Mouse (Mus musculus): Measurements from ENCODE around the gene Clec3a. TPM values are rescaled to one million over a fixed set of nuclear protein-coding genes. Genes with fewer than 3 reads are reported as not detected.

The Clec3a gene
- total RNA-seq (2014; fragmentation: Nextera tagmentation) (not detected in 2 replicates), total RNA-seq (2017) (not detected in 2 replicates)

DNA sequence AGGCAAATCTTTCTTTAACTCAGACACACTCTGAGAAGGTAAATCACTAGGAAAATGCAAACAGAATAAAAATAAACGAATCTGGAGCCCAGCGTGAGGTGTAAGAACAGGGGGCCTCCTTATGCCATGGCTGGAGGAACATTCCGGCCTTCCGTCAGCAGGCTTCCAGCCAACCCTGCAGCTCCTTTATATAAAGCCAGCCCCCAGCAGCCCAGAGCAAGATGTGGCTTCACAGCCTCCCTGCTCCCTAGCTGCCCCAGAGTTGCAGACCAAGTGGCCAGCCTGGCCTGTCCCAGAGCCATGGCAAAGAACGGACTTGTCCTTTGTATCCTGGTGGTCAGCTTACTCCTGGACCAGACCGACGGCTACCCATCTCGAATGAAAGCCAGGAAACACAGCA lies at the start of gene Clec3a:
Gene Clec3a (plus strand): TSS at position 301 of the 400 bp plus-strand sequence.
- no peak for ATAC-seq (replicated peaks; ENCODE audit: low FRiP score, low TSS enrichment, poor library complexity, severe bottlenecking)

DNA sequence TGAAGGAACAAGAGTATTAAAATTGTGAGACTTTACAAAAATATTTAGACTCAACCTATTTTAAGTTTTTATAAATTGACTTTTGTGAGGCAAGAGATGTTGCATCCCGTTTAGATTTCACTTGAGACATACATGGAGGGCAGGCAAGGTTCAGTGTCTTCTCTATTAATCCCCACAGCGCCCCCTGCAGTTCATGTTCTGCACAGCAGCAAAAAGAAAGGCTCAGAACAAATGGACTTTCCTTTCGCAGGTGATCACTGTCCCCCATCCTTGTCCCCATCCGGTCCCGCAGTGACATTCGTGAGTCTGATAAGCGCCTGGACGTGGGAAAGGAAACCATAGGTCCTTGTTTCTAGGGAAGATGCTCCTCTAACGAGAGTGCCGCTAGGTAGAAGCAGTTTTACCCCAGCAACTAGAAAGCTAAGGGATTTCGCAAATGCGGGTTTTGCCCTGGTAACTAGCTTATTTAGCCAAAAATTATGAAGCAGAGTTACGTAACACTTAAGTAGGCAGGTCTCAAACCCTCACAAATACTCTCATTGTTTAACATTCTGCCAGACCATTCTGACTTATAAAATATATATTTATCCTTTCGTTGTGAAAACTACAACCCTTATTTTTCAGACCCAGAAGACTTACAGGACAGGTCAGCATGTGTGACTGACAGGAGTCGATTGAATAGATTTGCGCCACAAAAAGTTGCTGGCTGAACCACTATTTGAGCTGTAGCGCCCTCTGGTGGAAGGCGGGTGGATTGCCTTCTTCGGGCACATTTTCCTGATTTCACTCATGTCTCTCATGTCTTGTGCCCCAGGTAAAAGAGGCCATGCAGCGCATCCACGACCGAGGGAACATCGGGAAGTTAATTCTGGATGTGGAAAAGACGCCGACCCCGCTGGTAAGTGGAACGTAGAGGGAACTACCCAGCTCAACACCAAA lies 48.6 kb upstream of the Clec3a start:
- ATAC-seq (replicated peaks; ENCODE audit: low FRiP score, low TSS enrichment, poor library complexity, severe bottlenecking), result peak; percentile 77

DNA sequence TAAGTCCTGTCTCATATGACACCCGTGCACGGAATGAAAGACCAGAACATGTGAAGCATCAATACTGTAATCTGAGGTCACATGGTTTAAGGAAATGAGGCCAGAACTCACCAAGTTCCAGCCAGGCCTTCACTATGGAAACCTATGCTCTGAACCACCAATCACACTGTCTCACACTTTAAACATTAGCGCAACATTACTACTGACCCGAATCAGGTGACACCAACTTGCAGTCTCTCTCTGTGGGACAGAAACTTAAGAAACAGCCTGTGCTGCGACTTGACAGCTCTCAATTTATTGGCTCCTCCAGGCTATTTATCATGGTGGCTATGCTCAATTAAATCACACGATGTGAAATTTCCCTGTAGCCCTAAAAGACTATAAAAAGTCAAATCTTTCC lies 43.5 kb upstream of the Clec3a start:
- no peak for ATAC-seq (replicated peaks; ENCODE audit: low FRiP score, low TSS enrichment, poor library complexity, severe bottlenecking)

DNA sequence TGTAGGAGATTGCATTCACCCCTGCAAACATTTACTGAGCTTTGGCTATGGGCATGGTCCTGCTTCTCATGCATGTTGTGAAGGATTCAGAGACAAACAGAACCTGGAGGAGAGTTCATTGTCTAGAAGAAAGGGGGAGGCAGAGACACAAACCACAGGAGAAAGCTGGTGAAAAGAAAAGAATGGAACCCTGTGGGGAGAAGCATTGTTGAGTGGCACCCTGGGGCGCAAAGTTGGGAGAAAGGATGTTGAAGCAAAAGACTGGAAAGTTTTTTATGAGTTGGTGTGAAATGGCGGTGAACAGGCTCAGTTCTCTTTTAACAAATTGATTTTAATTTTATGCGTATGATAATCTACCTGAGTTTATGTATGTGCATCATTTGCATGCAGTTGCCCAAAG lies 33.7 kb upstream of the Clec3a start:
- ATAC-seq (replicated peaks; ENCODE audit: low FRiP score, low TSS enrichment, poor library complexity, severe bottlenecking), result no peak

DNA sequence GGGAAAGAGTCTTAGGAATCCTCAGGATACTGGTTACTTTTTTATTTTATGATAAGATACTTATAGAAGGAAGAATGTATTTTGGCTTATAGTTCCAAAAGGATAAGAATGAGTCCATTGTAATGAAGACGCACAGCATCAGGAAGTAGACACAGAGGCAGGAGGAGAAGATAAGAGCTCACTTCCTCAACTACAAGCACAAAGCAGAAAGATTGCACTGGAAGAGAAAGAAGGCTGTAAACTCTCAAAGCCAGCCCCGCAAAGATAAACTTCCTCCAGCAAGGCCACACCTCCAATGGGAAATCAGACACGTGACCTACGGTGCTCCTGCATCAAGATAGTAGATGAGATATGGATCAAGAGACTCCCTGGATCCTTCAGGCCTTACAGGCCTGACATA lies 30.4 kb upstream of the Clec3a start:
- no peak for ATAC-seq (replicated peaks; ENCODE audit: low FRiP score, low TSS enrichment, poor library complexity, severe bottlenecking)

DNA sequence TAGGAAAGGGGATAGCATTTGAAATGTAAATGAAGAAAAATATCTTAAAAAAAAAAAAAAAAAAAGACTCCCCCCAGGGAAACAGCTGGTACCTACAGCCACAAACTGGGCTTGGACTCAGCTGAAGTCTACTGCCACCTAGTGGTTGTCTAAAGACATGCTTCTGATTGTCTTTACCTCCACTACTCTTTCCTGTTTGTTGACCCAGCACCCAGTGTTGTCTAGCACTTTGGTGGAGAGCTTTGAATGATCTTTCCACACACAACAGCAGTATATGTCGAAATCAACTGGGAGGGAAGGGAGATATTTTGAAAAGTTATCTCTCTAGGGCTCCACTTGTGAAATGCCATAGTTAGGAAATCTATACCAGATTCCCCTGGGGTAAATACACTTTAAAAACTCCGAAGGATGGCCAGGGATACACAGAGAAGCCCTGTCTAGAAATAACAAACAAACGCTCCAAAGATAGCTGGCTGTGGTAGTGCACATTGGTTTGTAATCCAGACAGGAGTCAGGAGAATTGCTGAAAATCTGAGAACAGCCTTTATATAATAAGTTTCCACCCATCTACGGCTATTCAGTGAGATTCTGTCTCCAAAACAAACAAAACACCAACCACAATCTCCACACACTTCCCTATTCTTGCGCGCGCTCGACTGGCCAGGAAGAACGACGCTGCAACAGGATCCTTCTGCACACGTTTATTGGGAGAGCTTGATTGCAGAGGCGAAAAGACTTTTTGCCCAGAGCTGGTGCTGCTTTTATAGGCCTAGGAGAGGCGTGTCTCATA lies 27.2 kb upstream of the Clec3a start:
- 0 out of 2 replicates have a peak, but pooled peaks have one; percentile 41 for ATAC-seq (replicated peaks; ENCODE audit: low FRiP score, low TSS enrichment, poor library complexity, severe bottlenecking)

DNA sequence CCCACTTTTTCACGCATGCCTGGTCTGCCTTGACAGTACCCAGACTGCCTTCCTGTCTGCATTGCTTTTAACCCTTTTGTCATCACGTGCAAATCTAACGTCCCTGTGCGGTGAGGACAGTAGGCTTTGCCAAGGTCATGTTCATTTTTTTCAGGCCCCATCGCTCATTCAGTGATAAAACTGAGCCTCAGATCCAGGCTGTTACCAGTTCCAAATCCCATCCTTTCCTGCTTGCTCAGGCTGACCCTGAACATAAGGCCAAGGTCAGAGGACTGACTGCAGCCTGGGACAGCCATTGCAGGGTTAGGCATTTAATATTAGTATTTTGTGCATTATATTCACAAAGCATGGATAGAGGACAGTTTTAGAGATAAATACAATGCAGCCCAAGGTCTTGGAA lies 19.6 kb upstream of the Clec3a start:
- no peak for ATAC-seq (replicated peaks; ENCODE audit: low FRiP score, low TSS enrichment, poor library complexity, severe bottlenecking)

DNA sequence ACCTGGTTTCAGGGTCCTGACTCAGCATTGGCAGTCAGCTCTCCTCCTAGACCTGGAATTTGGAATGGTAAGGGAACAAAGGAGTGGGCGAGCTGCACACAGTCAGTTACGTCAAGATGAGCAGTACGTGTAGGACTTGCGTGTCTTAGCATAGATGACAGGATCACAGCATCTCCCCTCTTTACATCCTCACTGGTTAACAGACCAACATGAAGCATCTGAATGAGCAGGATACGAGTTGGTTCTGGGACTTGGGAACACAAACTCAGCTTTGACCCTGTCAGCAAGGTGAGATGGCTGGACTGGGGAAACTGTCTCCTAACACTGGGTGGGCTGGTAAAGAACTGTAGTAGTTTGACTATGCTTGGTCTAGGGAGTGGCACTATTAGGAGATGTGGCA lies 18.6 kb upstream of the Clec3a start:
- ATAC-seq (replicated peaks; ENCODE audit: low FRiP score, low TSS enrichment, poor library complexity, severe bottlenecking), result no peak

DNA sequence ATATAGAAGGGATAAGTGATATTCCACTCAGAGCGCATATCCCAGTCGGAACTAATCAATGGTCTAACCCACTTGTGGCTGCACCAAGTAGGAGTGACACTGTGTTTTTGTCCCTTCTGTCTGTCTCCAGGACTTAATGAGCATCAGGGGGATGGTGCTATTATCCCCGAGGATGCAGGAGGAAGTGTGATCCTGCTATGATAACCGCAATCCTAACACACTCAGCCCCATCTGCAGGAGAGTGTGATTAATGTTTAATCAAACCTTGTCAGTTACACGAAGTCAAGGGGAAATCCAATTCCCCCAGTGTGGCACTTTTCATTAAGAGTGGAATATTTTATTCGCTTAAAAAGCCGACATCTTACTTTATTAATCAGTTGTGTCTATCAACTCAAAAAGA lies 16.2 kb upstream of the Clec3a start:
- ATAC-seq (replicated peaks; ENCODE audit: low FRiP score, low TSS enrichment, poor library complexity, severe bottlenecking), result no peak

DNA sequence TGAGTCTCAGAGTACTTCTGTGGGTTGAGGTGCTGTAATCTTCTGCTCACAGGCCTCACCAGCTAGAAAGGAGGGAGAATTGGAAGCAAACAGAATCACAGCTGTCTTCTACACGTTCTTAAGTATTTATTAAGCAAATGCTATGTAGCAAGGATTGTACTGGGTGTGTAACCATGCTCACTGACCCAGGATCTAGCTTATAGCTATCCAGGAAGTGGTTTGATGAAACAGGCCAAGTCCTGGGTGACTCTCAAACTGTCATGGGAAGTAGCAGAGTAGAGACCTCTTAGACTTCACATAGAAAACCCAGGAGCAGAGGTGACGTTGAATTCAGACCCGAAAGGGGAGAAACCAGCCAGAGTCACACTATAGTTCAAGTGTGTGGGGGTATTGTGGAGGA lies 6.5 kb upstream of the Clec3a start:
- ATAC-seq (replicated peaks; ENCODE audit: low FRiP score, low TSS enrichment, poor library complexity, severe bottlenecking), result no peak

DNA sequence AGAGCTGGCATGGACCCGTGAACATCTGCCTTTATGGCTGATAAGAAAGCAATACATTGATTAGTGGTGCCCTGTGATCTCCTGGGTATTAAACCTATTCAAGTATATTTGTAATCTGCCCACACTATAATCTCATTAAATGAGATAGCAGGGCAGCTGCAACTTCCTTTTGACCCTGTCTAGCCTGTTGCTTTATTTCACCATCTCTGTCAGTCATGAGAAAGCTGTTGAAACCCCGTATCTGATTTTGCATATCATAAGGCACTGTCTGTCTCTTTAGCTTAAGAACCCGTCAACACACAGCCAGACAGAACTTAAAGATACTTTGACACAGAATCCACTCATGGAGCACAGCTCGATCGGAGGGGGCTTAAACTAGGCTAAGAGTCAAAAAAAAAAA lies 600 bp downstream of the Clec3a start:
- no peak for ATAC-seq (replicated peaks; ENCODE audit: low FRiP score, low TSS enrichment, poor library complexity, severe bottlenecking)

DNA sequence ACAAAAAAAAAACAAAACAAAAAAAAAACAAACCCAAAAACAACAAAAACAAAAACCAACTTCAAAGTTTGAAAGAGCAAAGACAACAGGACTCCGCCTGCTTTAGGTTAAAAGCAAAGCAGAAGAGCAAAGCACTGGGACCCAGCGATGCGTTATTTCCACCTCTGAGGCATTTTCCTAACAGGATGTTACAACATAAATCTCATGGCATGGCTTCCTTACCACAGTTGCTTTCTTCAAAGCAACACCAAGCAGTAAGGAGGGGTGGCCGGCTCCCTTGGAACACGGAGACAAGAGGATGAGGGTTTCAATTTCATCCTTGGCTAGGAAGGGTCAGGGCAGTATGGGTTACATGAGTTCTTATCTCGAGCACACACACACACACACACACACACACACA lies 1.0 kb downstream of the Clec3a start:
- no peak for ATAC-seq (replicated peaks; ENCODE audit: low FRiP score, low TSS enrichment, poor library complexity, severe bottlenecking)

DNA sequence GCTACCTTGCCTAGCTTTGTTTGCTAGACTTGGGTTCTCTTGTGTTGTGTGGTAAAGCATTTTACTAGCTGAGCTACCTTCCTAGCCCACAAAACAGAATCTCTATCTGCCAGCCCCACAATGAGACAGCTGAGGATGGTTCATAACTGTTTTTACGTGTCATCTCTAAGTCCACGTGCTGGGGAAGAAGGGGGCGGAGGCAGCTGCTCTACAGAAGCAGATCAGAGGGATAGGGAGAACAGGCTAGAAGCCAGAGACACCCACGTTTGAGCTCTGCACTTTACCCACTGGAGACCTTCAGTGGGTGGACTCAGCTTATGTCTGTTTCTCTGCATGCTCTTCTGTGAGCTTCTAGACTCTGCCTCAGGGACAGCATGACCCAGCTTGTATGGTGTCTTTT lies 3.7 kb downstream of the Clec3a start:
- no peak for ATAC-seq (replicated peaks; ENCODE audit: low FRiP score, low TSS enrichment, poor library complexity, severe bottlenecking)

DNA sequence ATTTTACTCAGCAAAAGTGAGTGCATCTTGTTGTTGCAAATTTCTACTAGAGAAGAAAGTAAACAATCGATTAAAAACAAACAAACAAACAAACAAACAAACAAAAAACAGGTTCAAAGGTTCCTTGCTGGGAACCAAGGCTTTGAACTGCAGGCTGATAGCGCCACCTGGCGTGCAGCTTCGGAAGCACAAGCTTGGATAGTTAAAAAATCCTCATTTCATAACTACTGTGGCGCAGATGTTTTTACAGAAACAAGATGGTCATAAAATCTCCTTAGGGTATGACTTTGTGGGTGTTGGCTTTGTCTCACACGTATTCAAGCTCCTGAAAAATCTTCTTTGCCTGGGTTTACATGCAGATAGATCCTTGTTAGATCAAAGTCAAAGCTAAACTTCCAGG lies 20.4 kb downstream of the Clec3a start:
- no peak for ATAC-seq (replicated peaks; ENCODE audit: low FRiP score, low TSS enrichment, poor library complexity, severe bottlenecking)

DNA sequence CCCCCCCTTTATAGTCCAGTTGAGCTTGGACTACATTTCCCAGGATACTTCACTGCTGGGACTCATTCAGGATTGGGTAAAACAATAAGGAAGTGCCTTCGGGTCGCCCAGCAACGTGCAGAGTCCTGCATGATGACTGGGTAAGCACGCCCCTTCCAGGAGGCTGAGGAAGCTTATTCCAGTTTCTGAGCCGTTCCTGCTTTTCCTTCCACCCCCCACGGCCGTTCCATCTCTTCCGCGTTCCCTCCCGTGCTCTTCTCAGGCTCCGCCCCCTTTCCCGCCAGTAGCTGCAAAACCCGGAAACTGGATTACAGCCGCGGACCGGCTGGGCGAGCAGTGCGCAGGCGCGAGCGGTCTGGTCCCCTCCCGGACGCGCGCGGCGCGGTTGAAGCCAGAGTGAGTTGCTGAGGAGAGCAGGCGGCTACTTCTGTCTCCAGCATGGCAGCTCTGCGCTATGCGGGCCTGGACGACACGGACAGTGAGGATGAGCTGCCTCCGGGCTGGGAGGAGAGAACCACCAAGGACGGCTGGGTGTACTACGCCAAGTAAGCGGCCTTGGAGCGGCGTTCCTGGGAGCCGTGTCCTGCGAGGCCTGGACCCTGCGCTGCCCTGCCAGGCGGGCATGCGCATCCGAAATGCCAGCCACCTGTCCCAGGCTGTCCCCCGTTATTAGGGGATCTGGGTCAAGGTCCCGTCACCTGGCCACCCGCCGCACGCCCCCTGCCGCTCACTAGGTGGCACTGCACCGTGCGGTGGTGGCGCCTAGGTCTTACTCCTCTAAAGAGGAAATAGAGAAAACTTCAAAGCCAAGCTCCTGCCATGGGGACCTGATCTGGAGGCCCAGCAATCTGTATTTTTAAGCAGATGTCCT lies 21.7 kb downstream of the Clec3a start, which contains the start of gene Wwox:
Gene Wwox (plus strand): TSS at position 322 of the 871 bp plus-strand sequence.
- ATAC-seq (replicated peaks; ENCODE audit: low FRiP score, low TSS enrichment, poor library complexity, severe bottlenecking), result peak; percentile 96

DNA sequence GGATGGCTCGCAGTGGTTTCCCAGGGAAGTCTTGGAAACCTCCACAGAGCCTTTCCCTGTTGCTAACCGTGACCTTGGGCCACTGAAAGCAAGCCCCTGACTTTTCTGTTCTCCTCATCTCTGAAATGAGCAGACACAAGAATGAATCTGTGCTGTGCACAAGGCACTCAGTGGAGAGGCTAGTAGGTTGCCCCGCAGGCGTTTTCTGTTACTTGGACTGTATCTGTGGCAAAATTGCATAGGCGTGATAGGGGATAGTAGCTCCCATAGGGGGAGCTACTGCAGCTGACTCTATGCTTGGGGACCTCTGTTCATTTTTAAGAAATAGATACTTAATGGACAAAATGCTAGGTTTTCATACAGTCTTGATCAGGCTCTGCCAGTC lies 22.3 kb downstream of the Clec3a start:
- peak; percentile 50 for ATAC-seq (replicated peaks; ENCODE audit: low FRiP score, low TSS enrichment, poor library complexity, severe bottlenecking)

DNA sequence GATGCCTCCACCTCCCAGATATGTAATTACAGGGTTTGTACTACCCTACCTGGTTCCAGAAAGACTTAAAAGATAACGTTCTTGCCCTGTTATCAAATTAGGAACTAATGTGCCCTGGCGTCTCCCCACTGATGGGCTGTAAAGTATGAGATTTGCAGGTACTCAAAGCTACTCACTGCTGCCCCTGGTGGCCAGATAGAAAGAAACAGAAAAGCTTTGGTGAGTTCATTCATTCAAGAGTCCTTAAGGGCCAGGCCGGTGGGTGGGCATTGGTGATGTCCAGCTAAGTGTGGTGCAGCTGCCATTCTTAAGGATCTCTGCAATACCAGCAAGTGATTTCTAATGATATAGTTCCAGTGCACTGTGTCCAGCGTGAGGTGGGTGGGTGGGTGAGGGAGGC lies 23.7 kb downstream of the Clec3a start:
- ATAC-seq (replicated peaks; ENCODE audit: low FRiP score, low TSS enrichment, poor library complexity, severe bottlenecking), result 0 out of 2 replicates have a peak, but pooled peaks have one; percentile 7

DNA sequence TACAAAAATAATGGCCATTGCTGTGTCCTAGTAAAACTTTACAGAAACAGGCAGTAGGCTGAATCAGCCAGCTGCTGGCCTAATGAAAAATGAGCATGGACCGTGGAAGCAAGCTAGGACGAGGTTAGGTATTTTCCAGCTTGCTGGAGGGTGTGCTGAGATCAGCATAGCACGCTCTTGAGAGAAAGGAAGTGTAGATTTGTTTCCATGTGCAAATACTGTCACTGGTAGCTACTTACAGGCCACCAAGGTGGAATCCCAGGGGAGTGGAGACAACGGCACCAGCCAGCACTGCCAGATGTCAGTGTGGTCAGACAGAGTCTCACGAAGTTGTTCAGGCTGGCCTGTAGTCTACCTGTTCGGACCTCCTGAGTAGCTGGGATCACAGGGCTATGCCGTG lies 29.0 kb downstream of the Clec3a start:
- no peak for ATAC-seq (replicated peaks; ENCODE audit: low FRiP score, low TSS enrichment, poor library complexity, severe bottlenecking)

DNA sequence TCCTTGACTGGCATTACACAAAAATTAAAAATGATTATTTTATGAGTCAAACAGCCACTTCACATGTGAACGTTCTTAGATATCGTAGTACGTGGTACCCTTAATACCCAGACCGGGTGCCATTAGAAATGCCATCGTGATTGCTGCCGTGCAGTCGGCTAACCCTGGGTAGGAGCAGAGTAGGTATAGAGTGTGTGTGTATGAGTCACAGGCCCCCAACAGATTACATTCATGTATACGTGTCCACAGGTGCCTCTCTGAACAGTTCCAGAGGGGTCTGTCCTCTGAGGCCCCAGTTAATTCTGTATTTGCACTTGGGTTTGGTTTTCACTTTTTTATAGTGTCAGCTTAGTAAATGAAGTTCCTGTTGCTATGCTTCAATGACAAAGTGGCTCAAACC lies 34.4 kb downstream of the Clec3a start:
- ATAC-seq (replicated peaks; ENCODE audit: low FRiP score, low TSS enrichment, poor library complexity, severe bottlenecking), result no peak
